Mouse (Mus musculus) lung, postnatal 4 days (tissue): ENCODE data around the gene Galntl6.

Source experiments
- DNase-seq, 2 experiments: peaks; one replicate each; pipeline ENCODE4 v3.0.0; 2021

The Galntl6 gene

GRCm38 (mm10) chr8:57958121-57958901 lies 954.1 kb downstream of the Galntl6 start:
- no peak for DNase-seq

- DNase-seq, result no peak
Measured at GRCm38 (mm10) chr8:57955501-57955900, 956.9 kb downstream of the Galntl6 start.

- no peak for DNase-seq
Measured at GRCm38 (mm10) chr8:57941113-57941512, 971.3 kb downstream of the Galntl6 start.

- no peak for DNase-seq
Measured at GRCm38 (mm10) chr8:57939856-57940420, 972.5 kb downstream of the Galntl6 start.

- peak in 1 of 2 experiments; percentile 46 for DNase-seq
Measured at GRCm38 (mm10) chr8:57939177-57939855, 973.1 kb downstream of the Galntl6 start.

- no peak for DNase-seq
Measured at GRCm38 (mm10) chr8:57927074-57927473, 985.4 kb downstream of the Galntl6 start.

GRCm38 (mm10) chr8:57923556-57923955 lies 988.9 kb downstream of the Galntl6 start:
- DNase-seq, result no peak

GRCm38 (mm10) chr8:57923130-57923529 lies 989.3 kb downstream of the Galntl6 start:
- no peak for DNase-seq

GRCm38 (mm10) chr8:57922214-57923070 lies 990.0 kb downstream of the Galntl6 start:
- no peak for DNase-seq

GRCm38 (mm10) chr8:57920326-57920903 lies 992.0 kb downstream of the Galntl6 start:
- DNase-seq, result no peak

- no peak for DNase-seq
Measured at GRCm38 (mm10) chr8:57918720-57919640, 993.5 kb downstream of the Galntl6 start.

GRCm38 (mm10) chr8:57893360-57893759 lies 1019.1 kb downstream of the Galntl6 start:
- DNase-seq, result no peak

GRCm38 (mm10) chr8:57892115-57892514 lies 1020.3 kb downstream of the Galntl6 start:
- no peak for DNase-seq

GRCm38 (mm10) chr8:57890159-57890558 lies 1022.3 kb downstream of the Galntl6 start:
- DNase-seq, result no peak

GRCm38 (mm10) chr8:57888831-57889230 lies 1023.6 kb downstream of the Galntl6 start:
- no peak for DNase-seq

- no peak for DNase-seq
Measured at GRCm38 (mm10) chr8:57879452-57879851, 1033.0 kb downstream of the Galntl6 start.

- DNase-seq, result no peak
Measured at GRCm38 (mm10) chr8:57849074-57849473, 1063.4 kb downstream of the Galntl6 start.

- no peak for DNase-seq
Measured at GRCm38 (mm10) chr8:57843461-57843860, 1069.0 kb downstream of the Galntl6 start.

- peak; percentile 12 to 38 for DNase-seq
Measured at GRCm38 (mm10) chr8:57842462-57843391, 1069.7 kb downstream of the Galntl6 start.

GRCm38 (mm10) chr8:57841446-57841845 lies 1071.0 kb downstream of the Galntl6 start:
- DNase-seq, result no peak
